Mouse (Mus musculus) CH12.LX (cell line): ENCODE measurements around the gene Cyp1b1. TPM values are rescaled to one million over a fixed set of nuclear protein-coding genes. Genes with fewer than 3 reads are reported as not detected.

ENCODE experiments used
- DNase-seq: peaks from one replicate; pipeline ENCODE4 v3.0.0-alpha.2; 2013; ENCODE audit errors: extremely low read depth
- H3K27ac ChIP-seq: 2 replicates; pipeline ENCODE4 v1.5.1; 2012; ENCODE audit warnings: low read depth, mild to moderate bottlenecking, control low read depth, moderate library complexity; ENCODE audit not compliant: insufficient read depth
- H3K27me3 ChIP-seq: replicated peaks from 2 replicates; pipeline ENCODE3; 2012; ENCODE audit warnings: inconsistent platforms
- H3K36me3 ChIP-seq, 2 experiments: replicated peaks in 1 of 2; 2 replicates each; pipeline versions ENCODE3 to v1.6.1; 2012; ENCODE audit warnings: inconsistent platforms in 1 of 2, low read length in 1 of 2, mild to moderate bottlenecking in 1 of 2, mixed read lengths in 1 of 2, moderate library complexity in 1 of 2; ENCODE audit not compliant: control insufficient read depth in 1 of 2, insufficient read depth in 1 of 2
- H3K4me1 ChIP-seq, 2 experiments: 2 replicates each; pipeline ENCODE4 v1.6.1; 2012; ENCODE audit warnings: inconsistent platforms in 1 of 2, moderate library complexity in 1 of 2; ENCODE audit not compliant: insufficient read depth in 2 of 2, control insufficient read depth in 1 of 2
- H3K4me2 ChIP-seq: 2 replicates; pipeline ENCODE4 v1.6.1; 2012; ENCODE audit warnings: low read depth, mild to moderate bottlenecking, control low read depth; ENCODE audit not compliant: poor library complexity, insufficient read depth, severe bottlenecking
- H3K4me3 ChIP-seq, 3 experiments: fragments of 150-350 bp in 1 of 3; sonication (generic) in 1 of 3; replicated peaks in 1 of 3; 2 replicates each; pipeline versions ENCODE3 to v1.5.1; 2011 to 2012; ENCODE audit warnings: low read depth in 2 of 3, low read length in 2 of 3, mild to moderate bottlenecking in 2 of 3, moderate library complexity in 2 of 3, control low read depth in 1 of 3, improper control_type of control experiment in 1 of 3, inconsistent platforms in 1 of 3, mixed read lengths in 1 of 3; ENCODE audit not compliant: poor library complexity in 1 of 3
- H3K79me2 ChIP-seq: replicated peaks from 2 replicates; pipeline ENCODE4 v1.6.1; 2012; ENCODE audit warnings: mild to moderate bottlenecking, moderate library complexity; ENCODE audit not compliant: control insufficient read depth, poor library complexity, insufficient read depth, severe bottlenecking; ENCODE audit errors: extremely low read depth
- H3K9ac ChIP-seq: 2 replicates; pipeline ENCODE4 v1.6.1; 2012; ENCODE audit warnings: low read depth, mild to moderate bottlenecking, control low read depth, moderate library complexity; ENCODE audit not compliant: insufficient read depth
- H3K9me3 ChIP-seq: replicated peaks from 2 replicates; pipeline ENCODE3; 2012; ENCODE audit warnings: low read length, inconsistent platforms, mixed read lengths
- CHD1 ChIP-seq: IDR thresholded peaks from 2 replicates; pipeline ENCODE4 v1.6.1; 2012; ENCODE audit warnings: low read depth, low read length, improper control_type of control experiment, inconsistent platforms
- CHD2 ChIP-seq: IDR thresholded peaks from 2 replicates; pipeline ENCODE4 v1.6.1; 2011; ENCODE audit warnings: low read length, improper control_type of control experiment
- CTCF ChIP-seq, 2 experiments: IDR thresholded peaks in 1 of 2; conservative IDR thresholded peaks in 1 of 2; 2 replicates each; pipeline ENCODE4 v1.5.1; 2011 to 2012; ENCODE audit warnings: low read depth in 2 of 2, low read length in 2 of 2, improper control_type of control experiment in 1 of 2, inconsistent platforms in 1 of 2, mild to moderate bottlenecking in 1 of 2, moderate library complexity in 1 of 2
- GABPA ChIP-seq: IDR thresholded peaks from 2 replicates; pipeline ENCODE4 v1.6.1; 2012; ENCODE audit warnings: low read depth, low read length, improper control_type of control experiment, inconsistent platforms; ENCODE audit not compliant: insufficient replicate concordance
- IRF4 ChIP-seq: IDR thresholded peaks from 2 replicates; pipeline ENCODE4 v1.6.1; 2014; ENCODE audit warnings: low read depth, mild to moderate bottlenecking, inconsistent platforms, low read length, improper control_type of control experiment
- JUN ChIP-seq: IDR thresholded peaks from 2 replicates; pipeline ENCODE4 v1.6.1; 2011; ENCODE audit warnings: low read depth, mild to moderate bottlenecking, low read length, improper control_type of control experiment, moderate library complexity; ENCODE audit not compliant: insufficient read depth
- KAT2A ChIP-seq: IDR thresholded peaks from 2 replicates; pipeline ENCODE4 v1.6.1; 2012; ENCODE audit warnings: low read length, improper control_type of control experiment, inconsistent platforms; ENCODE audit not compliant: insufficient replicate concordance
- MAFK ChIP-seq: IDR thresholded peaks from 2 replicates; pipeline ENCODE4 v1.6.1; 2011; ENCODE audit warnings: low read length, improper control_type of control experiment; ENCODE audit not compliant: insufficient replicate concordance
- MAX ChIP-seq: IDR thresholded peaks from 2 replicates; pipeline ENCODE4 v1.6.1; 2011; ENCODE audit warnings: low read length, improper control_type of control experiment
- MAZ ChIP-seq: IDR thresholded peaks from 2 replicates; pipeline ENCODE4 v1.6.1; 2012; ENCODE audit warnings: low read depth, mild to moderate bottlenecking, inconsistent platforms, low read length, improper control_type of control experiment, moderate library complexity
- MXI1 ChIP-seq: IDR thresholded peaks from 2 replicates; pipeline ENCODE4 v1.6.1; 2011; ENCODE audit warnings: mild to moderate bottlenecking, low read depth, low read length, improper control_type of control experiment
- NELFE ChIP-seq: IDR thresholded peaks from 2 replicates; pipeline ENCODE4 v1.6.1; 2011; ENCODE audit warnings: low read depth, low read length, improper control_type of control experiment
- PAX5 ChIP-seq: IDR thresholded peaks from 2 replicates; pipeline ENCODE4 v1.6.1; 2012; ENCODE audit warnings: low read length, inconsistent platforms, mixed read lengths
- RAD21 ChIP-seq: IDR thresholded peaks from 2 replicates; pipeline ENCODE4 v1.6.1; 2011; ENCODE audit warnings: low read depth, mild to moderate bottlenecking, low read length, improper control_type of control experiment, moderate library complexity
- SMC3 ChIP-seq: IDR thresholded peaks from 2 replicates; pipeline ENCODE4 v1.6.1; 2011; ENCODE audit warnings: low read depth, low read length, improper control_type of control experiment
- TCF12 ChIP-seq: IDR thresholded peaks from 2 replicates; pipeline ENCODE4 v1.6.1; 2014; ENCODE audit warnings: low read depth, mild to moderate bottlenecking, inconsistent platforms, low read length, improper control_type of control experiment
- UBTF ChIP-seq: IDR thresholded peaks from 2 replicates; pipeline ENCODE4 v1.6.1; 2012; ENCODE audit warnings: low read depth, mild to moderate bottlenecking, inconsistent platforms, low read length, improper control_type of control experiment, moderate library complexity
- ZC3H11A ChIP-seq: IDR thresholded peaks from 2 replicates; pipeline ENCODE4 v1.6.1; 2012; ENCODE audit warnings: low read depth, mild to moderate bottlenecking, inconsistent platforms, low read length, improper control_type of control experiment
- ZMIZ1 ChIP-seq: IDR thresholded peaks from 2 replicates; pipeline ENCODE4 v1.6.1; 2012; ENCODE audit warnings: low read depth, mild to moderate bottlenecking, inconsistent platforms, low read length, improper control_type of control experiment
- dilution Hi-C: fragments of 300-500 bp; cut with MboI; formaldehyde crosslinking; loops from 2 replicates; pipeline ENCODE4 v1.14.3; 2020; ENCODE audit warnings: low sequenced_read_pairs; ENCODE audit not compliant: extremely low pct_unique_long_range_greater_than_20kb, extremely low pct_ligation_motif_present
- in situ Hi-C: fragments of 300-500 bp; cut with MboI; formaldehyde crosslinking; loops from 3 replicates; pipeline ENCODE4 v1.14.3; 2019; ENCODE audit warnings: low sequenced_read_pairs, low pct_ligation_motif_present, low pct_unique_long_range_greater_than_20kb, mixed read lengths
- polyA plus RNA-seq: library from polyadenylated mRNA; unstranded; fragments of >175 nt; gene quantifications from 2 replicates; pipeline ENCODE4 v1.2.1, GENCODE M21; 2012; ENCODE audit warnings: low read depth; ENCODE audit not compliant: insufficient read length
- total RNA-seq, 2 experiments: library from RNA; depleted of rRNA; stranded (reverse); fragments of 300-350 nt in 1 of 2; fragments of >200 nt in 1 of 2; gene quantifications; 2 replicates each; pipeline ENCODE4 v1.2.3; 2012 to 2014

Cyp1b1 gene
- total and polyA plus RNA-seq, 3 experiments = not detected

DNA sequence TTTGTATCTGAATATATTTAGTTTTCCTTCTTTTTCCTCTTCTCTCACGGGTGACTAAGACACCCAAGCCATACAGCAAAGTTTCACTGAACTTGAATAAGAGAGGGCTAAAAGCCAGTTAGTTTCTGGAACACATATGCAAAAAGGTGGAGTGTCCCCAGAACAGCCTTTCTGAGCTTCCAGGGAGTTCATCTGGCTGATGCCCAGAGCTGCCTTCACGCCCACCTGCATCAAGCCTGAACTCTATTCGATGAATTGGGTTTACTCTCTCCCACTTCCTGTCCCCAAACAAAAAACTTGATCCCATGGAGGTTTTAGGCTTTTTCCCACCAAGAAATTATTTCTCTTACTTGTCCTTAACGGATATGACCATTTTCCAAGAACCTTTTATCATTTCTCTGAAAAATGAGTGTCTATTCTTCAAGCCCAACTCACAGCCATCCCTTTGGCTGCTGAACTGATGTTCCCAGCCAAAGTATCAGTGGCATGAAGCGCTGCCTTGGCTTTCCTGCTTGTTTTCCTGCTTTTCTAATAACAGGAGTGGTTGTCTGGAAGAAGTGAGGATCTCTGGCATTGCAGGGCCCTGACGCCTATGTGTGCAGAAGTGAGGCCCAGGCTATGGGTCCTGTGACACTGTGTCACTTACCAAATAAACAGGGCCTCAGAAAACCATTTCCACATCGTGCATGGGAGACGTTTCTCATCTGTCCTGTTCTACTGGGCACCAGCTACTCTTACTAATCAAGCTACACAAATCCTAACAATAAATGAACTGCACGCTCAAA is 9.0 kb downstream of the Cyp1b1 start:
- Histone ChIP-seq H3K27ac (no peak overlapping the region), H3K4me1 (no peaks in the 10 kb centered on the region), H3K9me3 (no peaks in the 10 kb centered on the region), H3K79me2 (no peaks in the 10 kb centered on the region), H3K27me3 (no peaks in the 10 kb centered on the region), H3K4me3 (no peak overlapping the region), H3K9ac (no peak overlapping the region), H3K36me3 (no peaks in the 10 kb centered on the region), H3K4me2 (no peak overlapping the region)
- TF ChIP-seq IRF4 = no peak
- TF ChIP-seq MAFK = no peak
- TF ChIP-seq CHD2 = no peak
- no peak for DNase-seq
- dilution Hi-C loops (no loop called here), in situ Hi-C loops (loop anchor here (25.0 kb wide), 1 partner anchor 481 kb away; no protein-coding TSS in a partner anchor)

GRCm38 (mm10) chr17:79700871-79701270 is 14.0 kb downstream of the Cyp1b1 start:
- Histone ChIP-seq H3K4me1 (no peaks in the 10 kb centered on the region), H3K4me3 (no peak overlapping the region), H3K9ac (no peak overlapping the region), H3K27ac (no peak overlapping the region), H3K79me2 (no peaks in the 10 kb centered on the region), H3K4me2 (no peak overlapping the region), H3K27me3 (no peaks in the 10 kb centered on the region), H3K9me3 (no peaks in the 10 kb centered on the region), H3K36me3 (no peaks in the 10 kb centered on the region)
- DNase-seq = no peak
- TF ChIP-seq RAD21 (no peak), JUN (no peak)
- dilution Hi-C loops = no loop called here
- in situ Hi-C loops = loop anchor here (25.0 kb wide), 1 partner anchor 486 kb away; no protein-coding TSS in a partner anchor

DNA sequence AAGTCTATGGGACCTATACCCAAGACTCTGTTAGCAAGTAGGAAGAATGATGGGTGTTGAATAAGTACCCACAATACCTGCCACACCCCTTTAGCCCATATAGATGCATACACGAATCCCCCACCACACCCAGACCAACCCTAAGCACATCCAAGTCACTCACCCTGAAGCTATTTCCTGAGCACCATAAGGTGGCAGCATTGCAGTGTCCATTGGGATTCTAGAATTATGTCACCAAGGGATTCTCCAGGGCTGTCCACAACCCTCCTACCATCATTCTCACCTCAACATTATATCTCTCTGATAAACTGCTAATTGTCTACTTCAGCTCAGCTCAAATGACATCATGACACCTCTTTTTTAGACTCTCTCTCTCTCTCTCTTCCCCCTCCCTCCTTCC is 15.7 kb downstream of the Cyp1b1 start:
- H3K27ac ChIP-seq = no peak overlapping the region
- no peak overlapping the region for H3K4me3 ChIP-seq
- dilution Hi-C loops = no loop called here
- DNase-seq = peak; percentile 25
- H3K9me3 ChIP-seq = no peaks in the 10 kb centered on the region
- H3K27me3 ChIP-seq = no peaks in the 10 kb centered on the region
- no peak for TF ChIP-seq MAZ
- peak in 1 of 2 experiments; percentile 62; a peak in 2 of 4 replicates for TF ChIP-seq CTCF (conservative IDR thresholded peaks at IDR 0.05 in 1 of 2, IDR thresholded peaks at IDR 0.05 in 1 of 2; ENCODE audit: low read depth in 2 of 2, low read length in 2 of 2)
- TF ChIP-seq GABPA = no peak
- TF ChIP-seq CHD1 = no peak
- no peak for TF ChIP-seq MXI1
- no peak for TF ChIP-seq MAFK
- TF ChIP-seq KAT2A = no peak
- TF ChIP-seq ZMIZ1 = no peak
- TF ChIP-seq SMC3 = peak; percentile 54
- TF ChIP-seq TCF12 = no peak
- TF ChIP-seq RAD21 = peak; percentile 65
- TF ChIP-seq MAX = no peak
- TF ChIP-seq UBTF = no peak
- no peak for TF ChIP-seq NELFE
- no peak for TF ChIP-seq ZC3H11A
- TF ChIP-seq PAX5 = no peak
- H3K4me2 ChIP-seq = no peak overlapping the region
- H3K9ac ChIP-seq = no peak overlapping the region
- no peaks in the 10 kb centered on the region for H3K4me1 ChIP-seq
- no peaks in the 10 kb centered on the region for H3K36me3 ChIP-seq
- in situ Hi-C loops = no loop called here
- no peaks in the 10 kb centered on the region for H3K79me2 ChIP-seq
